Mouse (Mus musculus): Measurements from ENCODE around the gene C2cd2. TPM values are rescaled to one million over a fixed set of nuclear protein-coding genes. Genes with fewer than 3 reads are reported as not detected.

C2cd2 gene
- polyA plus RNA-seq, 1 experiment from 2014 or later: 13.0 TPM

DNA sequence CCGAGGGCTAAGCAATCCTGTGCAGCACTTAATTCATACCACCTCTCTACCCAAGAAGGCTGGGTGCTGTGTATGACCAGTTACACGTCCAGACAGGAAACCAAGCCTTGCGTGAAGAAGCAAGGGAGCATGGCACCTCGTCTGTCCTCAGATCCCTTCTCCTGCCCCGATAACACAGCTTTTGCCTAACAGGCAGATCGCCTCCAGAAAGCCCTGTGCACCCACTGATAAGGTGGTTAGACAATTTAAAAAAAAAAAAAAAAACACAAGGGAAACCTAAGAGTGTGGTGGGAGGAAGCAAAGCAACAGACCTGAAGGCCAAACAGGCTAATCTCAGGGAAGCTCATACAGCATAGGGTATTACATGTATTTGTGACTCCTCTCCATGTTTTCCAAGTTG is 54.9 kb downstream of the C2cd2 start:
- Histone ChIP-seq H3K4me2 (no peak overlapping the region), H3K27me3 (no peaks in the 10 kb centered on the region), H3K4me3 (replicated peaks) (no peak overlapping the region), H3K9me3 (no peaks in the 10 kb centered on the region), H3K4me1 (no peaks in the 10 kb centered on the region), H3K9ac (no peak overlapping the region), H3K27ac (no peak overlapping the region), H3K36me3 (replicated peaks) (no peaks in the 10 kb centered on the region)
- WGBS: 90% methylated on average over 6 of the region's 6 CpGs
- no peak for ATAC-seq (ENCODE audit: low FRiP score)

DNA sequence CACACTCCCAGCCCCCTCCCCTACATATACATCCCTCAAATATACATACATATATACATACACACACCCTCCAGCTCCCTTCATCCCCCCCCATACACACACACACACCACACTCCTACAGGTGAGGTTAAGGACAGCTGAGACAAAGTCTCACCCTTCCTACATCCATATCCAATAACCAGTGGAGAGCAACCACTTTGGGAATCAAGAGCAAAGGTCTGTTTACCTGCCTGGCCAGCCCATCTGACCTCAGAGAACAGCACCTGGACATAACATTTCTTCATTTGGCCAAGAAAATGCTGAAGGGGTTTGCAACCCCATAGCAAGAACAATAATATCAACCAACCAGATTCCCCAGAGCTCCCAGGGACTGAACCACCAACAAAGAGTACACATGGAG is 56.1 kb downstream of the C2cd2 start:
- H3K4me2 ChIP-seq: no peak overlapping the region
- H3K4me3 ChIP-seq (replicated peaks): no peak overlapping the region
- no peak overlapping the region for H3K27ac ChIP-seq
- no peaks in the 10 kb centered on the region for H3K36me3 ChIP-seq (replicated peaks)
- ATAC-seq (ENCODE audit: low FRiP score): no peak
- H3K9me3 ChIP-seq: no peaks in the 10 kb centered on the region
- H3K4me1 ChIP-seq: no peaks in the 10 kb centered on the region
- no peaks in the 10 kb centered on the region for H3K27me3 ChIP-seq
- no peak overlapping the region for H3K9ac ChIP-seq

- H3K36me3 ChIP-seq (replicated peaks): no peaks in the 10 kb centered on the region
- H3K4me2 ChIP-seq: no peak overlapping the region
- H3K9me3 ChIP-seq: no peaks in the 10 kb centered on the region
- H3K27me3 ChIP-seq: no peaks in the 10 kb centered on the region
- H3K4me1 ChIP-seq: no peaks in the 10 kb centered on the region
- H3K9ac ChIP-seq: no peak overlapping the region
- no peak overlapping the region for H3K4me3 ChIP-seq (replicated peaks)
- ATAC-seq (ENCODE audit: low FRiP score): no peak
- H3K27ac ChIP-seq: no peak overlapping the region
- 62% methylated on average over 2 of the region's 2 CpGs for WGBS
Observed at GRCm38 (mm10) chr16:97905449-97905991, 56.9 kb downstream of the C2cd2 start.

- no peaks in the 10 kb centered on the region for H3K4me1 ChIP-seq
- H3K9me3 ChIP-seq: no peaks in the 10 kb centered on the region
- ATAC-seq (ENCODE audit: low FRiP score): no peak
- H3K27ac ChIP-seq: no peak overlapping the region
- 94% methylated on average over 3 of the region's 3 CpGs for WGBS
- H3K36me3 ChIP-seq (replicated peaks): no peaks in the 10 kb centered on the region
- H3K4me2 ChIP-seq: no peak overlapping the region
- no peak overlapping the region for H3K9ac ChIP-seq
- no peak overlapping the region for H3K4me3 ChIP-seq (replicated peaks)
- no peaks in the 10 kb centered on the region for H3K27me3 ChIP-seq
Observed at GRCm38 (mm10) chr16:97904035-97904434, 58.4 kb downstream of the C2cd2 start.

DNA sequence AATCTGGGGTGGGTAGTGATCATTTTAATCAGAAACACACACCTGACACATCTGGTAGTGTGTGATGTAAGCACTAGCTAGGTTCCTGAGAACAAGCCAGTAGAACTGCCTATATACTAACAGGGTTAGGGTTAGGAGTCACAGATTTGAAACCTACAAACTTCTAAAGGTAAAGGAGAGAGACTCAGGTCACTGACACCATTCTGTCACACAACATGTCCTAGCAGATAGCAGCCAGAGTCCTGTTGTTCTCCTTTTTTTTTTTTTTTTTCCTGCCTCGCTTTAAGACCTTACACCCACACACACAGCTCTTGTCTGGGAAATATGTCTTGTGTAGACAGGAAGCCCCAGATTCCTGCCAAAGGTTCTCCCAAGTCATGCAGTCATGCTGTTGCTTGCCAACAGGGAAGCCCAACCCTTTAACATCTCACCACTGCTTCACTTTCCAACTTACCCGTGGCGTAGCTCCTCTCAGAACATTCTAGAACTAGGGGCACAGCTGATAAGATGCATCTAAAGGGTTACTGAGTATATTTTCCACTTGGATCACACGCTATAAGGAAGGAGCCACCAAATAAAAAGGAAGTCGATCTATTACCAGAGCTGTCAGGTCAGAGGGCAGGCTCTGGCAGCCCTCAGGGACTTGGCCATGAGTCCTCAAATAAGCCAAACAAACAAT is 64.9 kb downstream of the C2cd2 start:
- H3K4me3 ChIP-seq (replicated peaks): no peak overlapping the region
- no peak overlapping the region for H3K27ac ChIP-seq
- ATAC-seq (ENCODE audit: low FRiP score): no peak
- WGBS: 84% methylated on average over 5 of the region's 5 CpGs
- no peak overlapping the region for H3K4me2 ChIP-seq
- H3K27me3 ChIP-seq: no peaks in the 10 kb centered on the region
- peaks cover 5% of the 10 kb centered on the region; the same call in 1 of the 2 replicates for H3K4me1 ChIP-seq
- no peak overlapping the region for H3K9ac ChIP-seq
- no peaks in the 10 kb centered on the region for H3K9me3 ChIP-seq
- H3K36me3 ChIP-seq (replicated peaks): no peaks in the 10 kb centered on the region

GRCm38 (mm10) chr16:97887762-97888161 is 74.6 kb downstream of the C2cd2 start:
- H3K36me3 ChIP-seq (replicated peaks): no peaks in the 10 kb centered on the region
- no peaks in the 10 kb centered on the region for H3K4me1 ChIP-seq
- H3K9ac ChIP-seq: no peak overlapping the region
- no peak overlapping the region for H3K4me3 ChIP-seq (replicated peaks)
- ATAC-seq (ENCODE audit: low FRiP score): no peak
- H3K4me2 ChIP-seq: no peak overlapping the region
- no peak overlapping the region for H3K27ac ChIP-seq
- no peaks in the 10 kb centered on the region for H3K9me3 ChIP-seq
- H3K27me3 ChIP-seq: no peaks in the 10 kb centered on the region

GRCm38 (mm10) chr16:97883696-97884095 is 78.7 kb downstream of the C2cd2 start:
- no peak overlapping the region for H3K9ac ChIP-seq
- 82% methylated on average over 1 of the region's 1 CpGs for WGBS
- no peak for ATAC-seq (ENCODE audit: low FRiP score)
- H3K36me3 ChIP-seq (replicated peaks): 0 out of 2 replicates have a peak, but pooled peaks cover 3% of the 10 kb centered on the region
- no peak overlapping the region for H3K4me3 ChIP-seq (replicated peaks)
- H3K27ac ChIP-seq: no peak overlapping the region
- H3K27me3 ChIP-seq: no peaks in the 10 kb centered on the region
- H3K9me3 ChIP-seq: no peaks in the 10 kb centered on the region
- H3K4me1 ChIP-seq: no peaks in the 10 kb centered on the region
- H3K4me2 ChIP-seq: no peak overlapping the region

- Histone ChIP-seq H3K9ac (no peak overlapping the region), H3K27me3 (no peaks in the 10 kb centered on the region), H3K27ac (no peak overlapping the region), H3K9me3 (no peaks in the 10 kb centered on the region), H3K36me3 (replicated peaks) (0 out of 2 replicates have a peak, but pooled peaks cover 3% of the 10 kb centered on the region), H3K4me1 (no peaks in the 10 kb centered on the region), H3K4me2 (no peak overlapping the region), H3K4me3 (replicated peaks) (no peak overlapping the region)
- no peak for ATAC-seq (ENCODE audit: low FRiP score)
Observed at GRCm38 (mm10) chr16:97882891-97883290, 79.5 kb downstream of the C2cd2 start.

- WGBS: 83% methylated on average over 1 of the region's 1 CpGs
- ATAC-seq (ENCODE audit: low FRiP score): no peak
- no peaks in the 10 kb centered on the region for H3K4me1 ChIP-seq
- no peaks in the 10 kb centered on the region for H3K27me3 ChIP-seq
- H3K36me3 ChIP-seq (replicated peaks): peaks cover 3% of the 10 kb centered on the region; the same call in 1 of the 2 replicates
- H3K4me3 ChIP-seq (replicated peaks): no peak overlapping the region
- no peak overlapping the region for H3K27ac ChIP-seq
- no peaks in the 10 kb centered on the region for H3K9me3 ChIP-seq
- H3K9ac ChIP-seq: no peak overlapping the region
- H3K4me2 ChIP-seq: no peak overlapping the region
Observed at GRCm38 (mm10) chr16:97879134-97879533, 83.3 kb downstream of the C2cd2 start.

GRCm38 (mm10) chr16:97877502-97877901 is 84.9 kb downstream of the C2cd2 start:
- H3K9me3 ChIP-seq: no peaks in the 10 kb centered on the region
- H3K9ac ChIP-seq: no peak overlapping the region
- no peak overlapping the region for H3K4me2 ChIP-seq
- ATAC-seq (ENCODE audit: low FRiP score): no peak
- H3K4me3 ChIP-seq (replicated peaks): no peak overlapping the region
- H3K27me3 ChIP-seq: no peaks in the 10 kb centered on the region
- no peaks in the 10 kb centered on the region for H3K4me1 ChIP-seq
- 93% methylated on average over 3 of the region's 3 CpGs for WGBS
- no peak overlapping the region for H3K27ac ChIP-seq
- peaks cover 3% of the 10 kb centered on the region; the same call in 1 of the 2 replicates for H3K36me3 ChIP-seq (replicated peaks)

DNA sequence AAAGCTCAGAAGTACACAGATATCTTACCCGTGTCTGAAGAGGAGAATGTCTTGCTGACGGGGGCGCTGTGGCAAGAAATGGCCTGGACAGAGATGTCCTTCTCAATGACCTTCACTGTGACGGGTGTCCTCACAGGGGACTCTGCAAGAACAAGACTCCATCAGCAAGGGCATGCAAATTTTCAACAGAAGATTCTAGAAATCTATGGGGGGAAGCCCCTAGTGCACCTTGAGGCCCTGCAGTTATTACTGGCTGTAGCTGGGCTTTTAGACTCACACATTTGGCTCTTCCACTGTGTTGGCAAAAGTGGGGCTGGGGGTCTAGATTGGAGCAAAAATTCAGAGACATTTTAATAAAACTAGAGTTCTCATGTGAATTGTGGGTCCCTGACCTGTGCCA is 87.3 kb downstream of the C2cd2 start:
- WGBS: 90% methylated on average over 4 of the region's 4 CpGs
- Histone ChIP-seq H3K9ac (no peak overlapping the region), H3K4me1 (no peaks in the 10 kb centered on the region), H3K27ac (no peak overlapping the region), H3K4me3 (replicated peaks) (no peak overlapping the region), H3K27me3 (no peaks in the 10 kb centered on the region), H3K4me2 (no peak overlapping the region), H3K9me3 (no peaks in the 10 kb centered on the region), H3K36me3 (replicated peaks) (no peaks in the 10 kb centered on the region; the same call in 1 of the 2 replicates)
- ATAC-seq (ENCODE audit: low FRiP score): no peak

DNA sequence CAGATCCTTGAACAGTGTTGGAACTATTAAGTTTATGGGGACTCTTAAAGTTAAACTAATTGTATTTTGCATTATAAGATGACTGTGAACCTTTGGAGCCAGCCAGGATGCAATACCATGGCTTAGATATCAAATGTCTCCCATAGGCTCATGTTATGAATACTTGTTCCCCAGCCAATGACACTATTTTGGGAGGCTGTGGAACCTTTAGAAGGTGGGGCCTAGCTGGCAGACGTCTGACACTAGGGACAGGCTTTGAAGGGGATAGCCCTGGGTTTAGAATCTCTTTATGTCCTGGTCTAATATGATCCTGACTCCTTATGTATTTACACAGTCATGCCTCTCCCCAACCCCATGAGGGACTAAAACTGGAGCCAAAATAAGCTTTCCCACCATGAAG is 88.0 kb downstream of the C2cd2 start:
- Histone ChIP-seq H3K36me3 (replicated peaks) (no peaks in the 10 kb centered on the region; the same call in 1 of the 2 replicates), H3K27ac (no peak overlapping the region), H3K4me1 (no peaks in the 10 kb centered on the region), H3K27me3 (no peaks in the 10 kb centered on the region), H3K9me3 (no peaks in the 10 kb centered on the region), H3K4me2 (no peak overlapping the region), H3K4me3 (replicated peaks) (no peak overlapping the region), H3K9ac (no peak overlapping the region)
- 67% methylated on average over 1 of the region's 1 CpGs for WGBS
- ATAC-seq (ENCODE audit: low FRiP score): no peak

GRCm38 (mm10) chr16:97872657-97873056 is 89.7 kb downstream of the C2cd2 start:
- H3K36me3 ChIP-seq (replicated peaks): peaks cover 10% of the 10 kb centered on the region; the same call in 1 of the 2 replicates
- no peak for ATAC-seq (ENCODE audit: low FRiP score)
- WGBS: 71% methylated on average over 5 of the region's 5 CpGs
- no peak overlapping the region for H3K4me2 ChIP-seq
- no peaks in the 10 kb centered on the region for H3K9me3 ChIP-seq
- H3K4me3 ChIP-seq (replicated peaks): no peak overlapping the region
- H3K9ac ChIP-seq: no peak overlapping the region
- H3K4me1 ChIP-seq: no peaks in the 10 kb centered on the region
- H3K27me3 ChIP-seq: no peaks in the 10 kb centered on the region
- no peak overlapping the region for H3K27ac ChIP-seq
